Mouse (Mus musculus) ES-E14 (cell line): ENCODE measurements around the gene Etnk2. TPM values are rescaled to one million over a fixed set of nuclear protein-coding genes. Genes with fewer than 3 reads are reported as not detected.

Experiments
- DNase-seq: peaks from one replicate; pipeline ENCODE4 v3.0.0-alpha.2; 2013; ENCODE audit warnings: low read depth, low spot score
- H3K27ac ChIP-seq: 2 replicates; pipeline ENCODE4 v1.5.1; 2012; ENCODE audit warnings: low read depth, mild to moderate bottlenecking, low read length, moderate library complexity, mixed read lengths; ENCODE audit not compliant: poor library complexity, insufficient read depth, severe bottlenecking
- H3K36me3 ChIP-seq: 2 replicates; pipeline ENCODE4 v1.6.1; 2012; ENCODE audit warnings: mild to moderate bottlenecking, low read length, moderate library complexity, mixed read lengths; ENCODE audit not compliant: control insufficient read depth, poor library complexity, insufficient read depth, severe bottlenecking
- H3K4me1 ChIP-seq, 2 experiments: fragments of 150-350 bp in 1 of 2; sonication (generic) in 1 of 2; 2 replicates each; pipeline ENCODE4 v1.6.1; 2012; ENCODE audit warnings: low read length in 2 of 2, mild to moderate bottlenecking in 1 of 2, mixed read lengths in 1 of 2; ENCODE audit not compliant: control insufficient read depth in 2 of 2, insufficient read depth in 2 of 2, poor library complexity in 1 of 2
- H3K4me3 ChIP-seq, 2 experiments: fragments of 150-350 bp in 1 of 2; sonication (generic) in 1 of 2; 2 replicates each; pipeline ENCODE4 v1.5.1; 2012; ENCODE audit warnings: low read length in 2 of 2, low read depth in 1 of 2, mild to moderate bottlenecking in 1 of 2, mixed read lengths in 1 of 2; ENCODE audit not compliant: insufficient read depth in 1 of 2, poor library complexity in 1 of 2, severe bottlenecking in 1 of 2
- H3K9ac ChIP-seq: 2 replicates; pipeline ENCODE4 v1.6.1; 2012; ENCODE audit warnings: low read depth, mild to moderate bottlenecking, low read length, mixed read lengths; ENCODE audit not compliant: poor library complexity, insufficient read depth, severe bottlenecking
- H3K9me3 ChIP-seq: fragments of 150-350 bp; sonication (generic); 2 replicates; pipeline ENCODE4 v1.6.1; 2012; ENCODE audit warnings: low read depth, mild to moderate bottlenecking, low read length; ENCODE audit not compliant: control insufficient read depth, insufficient read depth
- CHD2 ChIP-seq: IDR thresholded peaks from 2 replicates; pipeline ENCODE4 v1.6.1; 2014; ENCODE audit warnings: mild to moderate bottlenecking, low read depth, low read length, inconsistent platforms
- HCFC1 ChIP-seq: IDR thresholded peaks from 2 replicates; pipeline ENCODE4 v1.6.1; 2012; ENCODE audit warnings: low read length, inconsistent platforms, borderline replicate concordance; ENCODE audit not compliant: insufficient read depth
- MAFK ChIP-seq: IDR thresholded peaks from 2 replicates; pipeline ENCODE4 v1.6.1; 2014; ENCODE audit warnings: mild to moderate bottlenecking, low read depth, low read length, inconsistent platforms; ENCODE audit not compliant: insufficient read depth
- ZC3H11A ChIP-seq: IDR thresholded peaks from 2 replicates; pipeline ENCODE4 v1.6.1; 2012; ENCODE audit warnings: low read depth, mild to moderate bottlenecking, inconsistent platforms, low read length, borderline replicate concordance
- ZNF384 ChIP-seq: IDR thresholded peaks from 2 replicates; pipeline ENCODE4 v1.6.1; 2012; ENCODE audit warnings: low read depth, low read length, inconsistent platforms
- in situ Hi-C, 2 experiments: fragments of 600-800 bp; cut with MboI; formaldehyde crosslinking; loops; one replicate each; pipeline ENCODE4 v1.15.1; 2025; ENCODE audit warnings: low sequenced_read_pairs in 2 of 2, inconsistent platforms in 1 of 2; ENCODE audit not compliant: unreplicated experiment in 2 of 2
- total RNA-seq: library from RNA; depleted of rRNA; stranded (reverse); fragments of 300-350 nt; gene quantifications from 2 replicates; pipeline ENCODE4 v1.2.3, GENCODE M21; 2012

The Etnk2 gene
- total RNA-seq, 1 experiment: 4.8 TPM

GRCm38 (mm10) chr1:133364022-133364630, 754 bp downstream of the Etnk2 start:
- H3K4me3 ChIP-seq: peak overlapping the region; percentile 63 to 96
- no peaks in the 10 kb centered on the region for H3K36me3 ChIP-seq
- peak overlapping the region; percentile 31 for H3K9ac ChIP-seq
- DNase-seq: no peak
- peaks cover 5% of the 10 kb centered on the region for H3K9me3 ChIP-seq
- TF ChIP-seq CHD2: no peak
- TF ChIP-seq MAFK: no peak
- TF ChIP-seq HCFC1: no peak
- TF ChIP-seq ZC3H11A: no peak
- no peak for TF ChIP-seq ZNF384
- in situ Hi-C loops: loop anchor here in 1 of 2 experiments (25.0 kb wide), 1 partner anchor 202 kb away; the partner anchor contains the start of gene Plekha6
- H3K27ac ChIP-seq: no peak overlapping the region
- peaks cover 2 to 31% of the 10 kb centered on the region in 2 experiments; a peak in 2 of 4 replicates for H3K4me1 ChIP-seq

GRCm38 (mm10) chr1:133364890-133365289, 1.5 kb downstream of the Etnk2 start:
- Histone ChIP-seq H3K9me3 (peaks cover 5% of the 10 kb centered on the region; the same call in 1 of the 2 replicates), H3K27ac (no peak overlapping the region), H3K9ac (no peak overlapping the region), H3K4me3 (no peak overlapping the region), H3K36me3 (no peaks in the 10 kb centered on the region), H3K4me1 (peaks cover 2 to 31% of the 10 kb centered on the region in 2 experiments; a peak in 2 of 4 replicates)
- DNase-seq: no peak
- in situ Hi-C loops: loop anchor here in 1 of 2 experiments (25.0 kb wide), 1 partner anchor 203 kb away; the partner anchor contains the start of gene Plekha6
- TF ChIP-seq CHD2 (no peak), MAFK (no peak), ZNF384 (no peak), HCFC1 (no peak), ZC3H11A (no peak)

- Histone ChIP-seq H3K4me1 (peaks cover 2 to 31% of the 10 kb centered on the region in 2 experiments; a peak in 2 of 4 replicates), H3K4me3 (no peak overlapping the region), H3K36me3 (no peaks in the 10 kb centered on the region), H3K9me3 (no peaks in the 10 kb centered on the region; the same call in 1 of the 2 replicates), H3K9ac (no peak overlapping the region), H3K27ac (no peak overlapping the region; the same call in 1 of the 2 replicates)
- no peak for DNase-seq
- TF ChIP-seq ZNF384 (no peak), CHD2 (no peak), HCFC1 (no peak), ZC3H11A (no peak), MAFK (no peak)
- in situ Hi-C loops: loop anchor here in 1 of 2 experiments (25.0 kb wide), 1 partner anchor 205 kb away; the partner anchor contains the start of gene Plekha6
Observed at GRCm38 (mm10) chr1:133366951-133367605, 3.7 kb downstream of the Etnk2 start.

- in situ Hi-C loops: loop anchor here in 1 of 2 experiments (25.0 kb wide), 1 partner anchor 206 kb away; the partner anchor contains the start of gene Plekha6
- peak; percentile 88 for DNase-seq
- peaks cover 2 to 31% of the 10 kb centered on the region in 2 experiments; a peak in 2 of 4 replicates for H3K4me1 ChIP-seq
Observed at GRCm38 (mm10) chr1:133367606-133368488, 4.5 kb downstream of the Etnk2 start.

More at GRCm38 (mm10) chr1:133367606-133368488, 4.5 kb downstream of the Etnk2 start:
- Histone ChIP-seq H3K9me3 (no peaks in the 10 kb centered on the region), H3K9ac (no peak overlapping the region), H3K4me3 (no peak overlapping the region), H3K27ac (peak overlapping the region; percentile 44; the same call in 1 of the 2 replicates), H3K36me3 (no peaks in the 10 kb centered on the region)
- TF ChIP-seq ZNF384 (no peak), HCFC1 (no peak), MAFK (no peak), ZC3H11A (no peak), CHD2 (no peak)
